Mouse (Mus musculus) forebrain, embryonic 15.5 days (tissue): ENCODE measurements around the gene Zglp1. TPM values are rescaled to one million over a fixed set of nuclear protein-coding genes. Genes with fewer than 3 reads are reported as not detected.

Source experiments
- ATAC-seq: fragments of 200-750 bp; cut with Nextera tagmentation; replicated peaks from 2 replicates; pipeline ENCODE4 v1.8.0; 2017; ENCODE audit warnings: mild to moderate bottlenecking, moderate TSS enrichment, moderate library complexity
- H3K27ac ChIP-seq: fragments of 300-500 bp; sonication (generic); replicated peaks from 2 replicates; pipeline ENCODE4 v1.5.1; 2015; ENCODE audit warnings: mild to moderate bottlenecking, inconsistent platforms
- H3K27me3 ChIP-seq: fragments of 300-500 bp; sonication (generic); 2 replicates; pipeline ENCODE4 v1.6.1; 2015; ENCODE audit warnings: inconsistent platforms
- H3K36me3 ChIP-seq: fragments of 300-500 bp; sonication (generic); 2 replicates; pipeline ENCODE4 v1.6.1; 2015; ENCODE audit warnings: mild to moderate bottlenecking, inconsistent platforms
- H3K4me1 ChIP-seq: fragments of 300-500 bp; sonication (generic); 2 replicates; pipeline ENCODE4 v1.6.1; 2015; ENCODE audit warnings: inconsistent platforms
- H3K4me2 ChIP-seq: fragments of 300-500 bp; sonication (generic); replicated peaks from 2 replicates; pipeline ENCODE4 v1.6.1; 2015; ENCODE audit warnings: mild to moderate bottlenecking, inconsistent platforms
- H3K4me3 ChIP-seq: fragments of 300-500 bp; sonication (generic); 2 replicates; pipeline ENCODE4 v1.5.1; 2015; ENCODE audit warnings: mild to moderate bottlenecking, inconsistent platforms
- H3K9ac ChIP-seq: fragments of 300-500 bp; sonication (generic); replicated peaks from 2 replicates; pipeline ENCODE4 v1.6.1; 2015; ENCODE audit warnings: mild to moderate bottlenecking, inconsistent platforms
- H3K9me3 ChIP-seq: fragments of 300-500 bp; sonication (generic); 2 replicates; pipeline ENCODE4 v1.6.1; 2016; ENCODE audit warnings: inconsistent platforms
- WGBS: fragments of 180-500 bp; shearing (Covaris S2); methylation state at CpG from one replicate; pipeline ENCODE4 v1.1.7; 2015; ENCODE audit warnings: mixed read lengths; 5-methylcytosine and 5-hydroxymethylcytosine counted together
- polyA plus RNA-seq: library from polyadenylated mRNA; unstranded; fragments of >200 nt; fragmentation: Nextera tagmentation; extraction: Ambion mirVana; gene quantifications from 2 replicates; pipeline ENCODE4 v1.2.1, GENCODE M21; 2015

Zglp1 gene
- polyA plus RNA-seq, 1 experiment from 2014 or later, result 2.2 TPM

DNA sequence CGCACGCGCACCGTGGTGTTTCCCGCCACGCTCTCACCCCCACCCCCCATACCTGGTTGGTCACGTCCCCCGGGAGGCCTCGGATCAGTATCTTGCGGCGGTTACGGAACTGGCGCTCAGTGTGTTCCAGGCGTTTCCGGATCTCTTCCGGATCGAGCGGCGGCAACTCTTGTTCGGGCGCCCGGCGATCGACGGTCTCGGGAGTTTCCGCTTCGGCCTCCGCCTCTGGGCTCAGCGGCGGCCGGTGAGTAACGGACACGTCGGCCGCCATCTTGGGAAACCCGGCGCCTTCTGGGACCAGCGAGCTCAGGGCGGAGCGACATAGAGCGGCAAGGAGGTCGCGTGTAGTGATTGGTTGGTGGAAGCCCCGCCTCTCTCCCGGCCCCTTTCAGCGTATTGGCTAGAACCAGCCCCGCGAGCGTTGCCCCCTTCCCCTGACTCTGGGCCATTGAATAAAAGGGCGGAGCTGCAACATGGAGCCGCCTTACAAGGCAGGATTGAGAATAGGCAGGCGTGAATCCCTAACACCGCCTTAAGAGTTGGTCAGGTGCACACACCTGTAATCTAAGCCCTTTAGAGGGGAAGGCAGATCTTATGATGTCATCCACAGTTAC, 24.9 kb upstream of the Zglp1 start, which contains the start of the genes Gm38431 and Raver1:
TSS of gene Gm38431 (minus strand) at position 291 of the 614 bp plus-strand sequence.
TSS of gene Raver1 (minus strand) at position 302 of the 614 bp plus-strand sequence.
- Histone ChIP-seq H3K4me3 (peak within 1 kb of the TSS; percentile 92), H3K9me3 (no peaks in the 10 kb centered on the region), H3K27ac (peak within 1 kb of the TSS; percentile 94), H3K9ac (peak within 1 kb of the TSS; percentile 78), H3K36me3 (peaks cover 23% of the 10 kb centered on the region), H3K4me2 (peak within 1 kb of the TSS; percentile 73), H3K4me1 (peaks cover 24% of the 10 kb centered on the region), H3K27me3 (no peaks in the 10 kb centered on the region)
- ATAC-seq, result peak; percentile 100
- under 1% methylated on average over 54 of the region's 54 CpGs for WGBS

DNA sequence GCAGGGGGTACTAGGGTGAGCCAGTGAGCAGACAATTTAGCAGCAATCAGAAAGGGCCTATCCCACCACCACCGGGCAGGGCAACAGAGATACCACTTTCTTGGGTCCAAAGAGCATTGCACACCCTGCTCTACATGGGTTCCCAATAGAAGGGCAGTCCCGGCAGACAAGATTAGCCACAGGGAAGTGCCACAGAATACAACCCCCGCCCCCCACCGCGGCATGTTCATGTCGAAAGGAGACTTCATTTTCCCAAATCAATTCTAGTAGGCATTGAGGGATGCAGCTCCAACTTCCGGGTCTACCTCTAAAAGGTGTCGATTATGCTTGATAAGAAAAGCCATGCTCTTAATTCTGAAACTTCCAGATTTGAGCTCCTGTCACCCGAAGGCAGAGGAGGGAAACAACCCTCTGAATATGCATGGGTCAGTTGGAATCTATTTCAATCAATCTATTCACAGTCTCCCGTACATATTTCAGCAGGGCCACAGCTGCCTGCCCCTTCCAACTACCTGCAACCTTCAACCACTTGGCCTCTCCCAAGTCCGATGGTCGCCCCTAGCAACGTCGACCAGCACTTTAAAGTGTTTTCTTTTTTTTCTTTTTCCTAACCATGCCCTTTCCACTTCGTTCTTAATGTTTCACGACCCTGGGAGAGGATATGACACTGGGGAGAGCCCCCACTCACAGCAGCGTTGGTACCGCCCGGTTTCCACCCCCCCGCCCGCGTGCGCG, 24.2 kb upstream of the Zglp1 start:
- Histone ChIP-seq H3K27ac (peak overlapping the region; percentile 94), H3K9ac (peak overlapping the region; percentile 78), H3K4me3 (peak overlapping the region; percentile 92), H3K9me3 (no peaks in the 10 kb centered on the region), H3K4me2 (peak overlapping the region; percentile 73), H3K4me1 (peaks cover 24% of the 10 kb centered on the region), H3K36me3 (peaks cover 29% of the 10 kb centered on the region), H3K27me3 (no peaks in the 10 kb centered on the region)
- ATAC-seq, result no peak
- WGBS, result 4% methylated on average over 24 of the region's 24 CpGs

DNA sequence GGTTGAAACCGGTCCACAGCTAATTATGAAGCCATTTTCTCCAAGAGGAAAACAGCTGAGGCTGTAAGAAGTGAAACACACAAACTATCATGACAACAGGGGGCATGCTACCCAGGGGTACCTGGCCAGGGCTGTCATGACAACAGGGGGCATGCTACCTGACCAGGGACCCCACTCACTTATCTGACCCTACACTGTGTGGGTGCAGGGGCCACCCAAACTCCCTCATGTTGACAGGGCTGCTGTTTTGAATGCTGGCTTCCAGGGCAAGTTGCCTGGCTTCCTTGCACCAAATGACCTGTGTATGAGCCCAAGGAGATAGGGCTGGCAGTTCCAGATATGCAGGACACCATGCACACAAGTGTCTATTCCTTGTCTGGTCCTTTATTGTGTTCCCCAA, 23.6 kb upstream of the Zglp1 start:
- Histone ChIP-seq H3K4me3 (peak overlapping the region; percentile 92), H3K27me3 (no peaks in the 10 kb centered on the region), H3K4me1 (peaks cover 24% of the 10 kb centered on the region), H3K4me2 (peak overlapping the region; percentile 73), H3K36me3 (peaks cover 35% of the 10 kb centered on the region), H3K9ac (peak overlapping the region; percentile 78; the same call in 1 of the 2 replicates), H3K27ac (no peak overlapping the region), H3K9me3 (no peaks in the 10 kb centered on the region)
- 97% methylated on average over 1 of the region's 1 CpGs for WGBS
- no peak for ATAC-seq

DNA sequence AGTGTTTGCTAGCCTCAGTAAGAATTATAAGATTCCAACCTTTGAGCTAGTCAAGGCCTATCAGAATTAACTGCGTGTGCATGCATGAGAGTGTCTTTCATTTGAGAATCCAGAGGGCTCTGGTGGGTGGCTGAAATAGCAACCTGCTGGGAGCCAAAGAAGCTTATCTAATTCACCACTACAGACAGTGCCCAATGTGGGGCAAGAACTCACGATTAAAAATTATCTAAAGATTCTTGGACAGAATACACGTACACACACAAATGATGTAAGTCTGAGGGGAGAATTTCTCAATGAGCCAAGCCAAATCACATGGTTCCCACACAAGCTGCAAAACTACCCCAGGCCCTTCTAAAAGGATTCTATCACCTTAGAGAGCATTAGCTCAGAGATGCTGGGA, 16.4 kb upstream of the Zglp1 start:
- no peak overlapping the region for H3K4me3 ChIP-seq
- no peak overlapping the region for H3K4me2 ChIP-seq
- no peaks in the 10 kb centered on the region for H3K27me3 ChIP-seq
- H3K27ac ChIP-seq, result no peak overlapping the region
- H3K9ac ChIP-seq, result no peak overlapping the region
- 80% methylated on average over 3 of the region's 3 CpGs for WGBS
- H3K4me1 ChIP-seq, result 0 out of 2 replicates have a peak, but pooled peaks cover 2% of the 10 kb centered on the region
- H3K36me3 ChIP-seq, result peaks cover 87% of the 10 kb centered on the region
- no peak for ATAC-seq
- H3K9me3 ChIP-seq, result no peaks in the 10 kb centered on the region

DNA sequence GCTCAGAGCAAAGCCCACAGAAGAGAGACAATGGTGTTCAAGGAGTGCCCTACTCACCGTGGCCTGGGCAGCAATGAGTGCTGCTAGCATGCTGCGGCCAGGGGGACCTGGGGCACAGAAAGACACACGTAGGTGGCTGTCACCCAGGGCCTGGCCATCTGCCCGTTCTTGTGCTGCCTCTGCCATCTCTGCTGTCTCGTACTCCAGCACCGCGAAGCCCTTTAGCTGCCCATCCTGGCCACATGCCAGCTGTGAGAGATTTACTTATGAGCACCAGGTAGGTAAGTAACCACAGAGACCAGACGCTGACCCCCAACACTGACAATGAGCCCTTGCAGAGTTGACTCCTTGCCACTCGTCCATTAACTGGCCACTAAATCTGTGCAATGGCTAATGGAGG, 14.2 kb upstream of the Zglp1 start:
- Histone ChIP-seq H3K4me1 (0 out of 2 replicates have a peak, but pooled peaks cover 2% of the 10 kb centered on the region), H3K9ac (no peak overlapping the region), H3K9me3 (no peaks in the 10 kb centered on the region), H3K27me3 (no peaks in the 10 kb centered on the region), H3K27ac (no peak overlapping the region), H3K36me3 (peaks cover 84% of the 10 kb centered on the region), H3K4me3 (no peak overlapping the region), H3K4me2 (no peak overlapping the region)
- no peak for ATAC-seq
- WGBS, result 81% methylated on average over 9 of the region's 9 CpGs

DNA sequence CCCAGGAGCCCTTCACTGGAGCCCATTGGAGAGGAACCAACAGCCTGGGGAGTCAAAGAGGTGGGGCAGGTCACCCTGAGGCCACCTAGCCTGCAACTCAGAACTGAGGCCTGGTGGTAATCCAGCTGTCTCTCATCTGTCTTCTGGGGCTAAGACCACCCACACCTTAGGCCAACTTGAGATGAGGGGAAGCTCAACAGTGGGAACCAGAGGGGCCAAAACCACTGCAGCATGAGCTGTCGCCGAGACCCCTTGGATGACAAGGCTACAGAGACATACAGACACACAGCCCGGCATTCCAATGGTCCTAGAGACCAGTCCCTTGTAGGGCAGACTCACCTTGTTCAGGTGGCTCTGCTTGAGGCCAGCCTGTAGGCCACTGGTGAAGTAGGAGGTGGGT, 8.7 kb upstream of the Zglp1 start:
- no peak overlapping the region for H3K4me3 ChIP-seq
- no peaks in the 10 kb centered on the region for H3K27me3 ChIP-seq
- H3K4me1 ChIP-seq, result peaks cover 20% of the 10 kb centered on the region
- H3K36me3 ChIP-seq, result peaks cover 50% of the 10 kb centered on the region
- WGBS, result 91% methylated on average over 3 of the region's 3 CpGs
- H3K9me3 ChIP-seq, result no peaks in the 10 kb centered on the region
- ATAC-seq, result no peak
- H3K4me2 ChIP-seq, result no peak overlapping the region
- H3K9ac ChIP-seq, result no peak overlapping the region
- H3K27ac ChIP-seq, result no peak overlapping the region

DNA sequence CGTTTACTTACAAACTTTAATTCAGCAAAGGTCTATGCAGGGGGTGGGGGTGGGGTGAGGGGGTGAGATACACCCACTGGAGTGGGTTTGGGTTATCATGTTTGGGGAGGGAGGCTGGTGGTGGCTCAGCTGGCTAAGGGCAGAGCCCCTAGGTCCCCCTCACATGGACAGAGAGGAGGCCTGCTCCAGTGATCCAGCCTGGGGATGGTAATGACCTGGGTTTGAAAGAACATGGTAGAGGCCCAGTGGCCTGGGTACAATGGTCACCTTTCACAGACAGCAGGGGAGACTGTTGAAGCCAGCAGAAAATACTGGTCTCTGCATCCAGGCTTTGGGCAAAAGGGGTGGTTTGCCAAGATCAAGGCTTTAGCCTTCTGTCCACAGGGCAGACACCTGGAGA, 7.3 kb upstream of the Zglp1 start:
- H3K36me3 ChIP-seq, result peaks cover 36% of the 10 kb centered on the region
- H3K27ac ChIP-seq, result no peak overlapping the region
- H3K4me1 ChIP-seq, result peaks cover 20% of the 10 kb centered on the region
- H3K4me3 ChIP-seq, result no peak overlapping the region
- ATAC-seq, result no peak
- no peaks in the 10 kb centered on the region for H3K27me3 ChIP-seq
- H3K9me3 ChIP-seq, result no peaks in the 10 kb centered on the region
- no peak overlapping the region for H3K9ac ChIP-seq
- H3K4me2 ChIP-seq, result no peak overlapping the region
- 100% methylated on average over 1 of the region's 1 CpGs for WGBS

DNA sequence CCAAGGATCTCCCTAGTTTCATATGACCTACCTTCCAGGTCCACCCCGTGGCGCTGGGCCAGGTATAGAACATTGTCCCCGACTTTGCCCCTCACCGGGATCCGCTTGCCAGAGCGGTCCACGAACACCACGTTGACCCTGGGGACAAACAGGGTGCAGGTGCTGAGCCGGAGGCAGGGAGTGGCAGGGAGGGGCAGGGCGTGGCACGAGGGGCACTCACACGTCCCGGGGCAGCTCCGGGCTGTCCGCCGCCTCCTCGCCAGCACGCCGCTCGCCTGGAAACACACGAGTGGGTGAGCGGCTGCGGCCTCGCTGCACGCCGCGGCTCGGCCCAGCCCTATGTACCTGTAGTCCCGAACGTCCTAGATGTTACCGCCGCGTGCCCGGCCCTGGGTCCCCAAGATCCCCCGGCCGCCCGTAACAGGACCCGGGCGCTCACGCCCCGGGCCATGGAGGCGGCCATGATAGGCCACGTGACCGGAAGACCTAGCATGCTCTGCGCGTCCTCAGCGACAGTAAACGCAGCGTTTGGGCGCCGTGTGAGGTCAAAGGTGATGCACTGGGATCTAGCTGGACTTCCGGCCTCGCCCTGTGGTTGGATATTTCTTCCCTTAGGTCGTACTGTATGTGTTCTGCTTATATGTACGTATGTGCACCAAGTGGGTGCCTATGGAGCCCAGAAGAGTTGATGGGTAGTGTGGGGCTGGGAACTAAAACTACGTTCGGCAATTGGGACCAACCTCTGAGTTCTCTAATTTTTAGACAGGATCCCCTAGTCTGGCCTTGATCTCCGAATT, 6.3 kb upstream of the Zglp1 start, which contains the start of the genes Gm49373 and Fdx1l:
TSS of gene Gm49373 (minus strand) at position 53 of the 797 bp plus-strand sequence.
TSS of gene Fdx1l (minus strand) at position 571 of the 797 bp plus-strand sequence.
- Histone ChIP-seq H3K9me3 (no peaks in the 10 kb centered on the region), H3K27ac (peak within 1 kb of the TSS; percentile 29; the same call in 1 of the 2 replicates), H3K27me3 (no peaks in the 10 kb centered on the region), H3K36me3 (peaks cover 26% of the 10 kb centered on the region), H3K4me1 (peaks cover 20% of the 10 kb centered on the region), H3K9ac (peak within 1 kb of the TSS; percentile 66), H3K4me3 (peak within 1 kb of the TSS; percentile 57), H3K4me2 (peak within 1 kb of the TSS; percentile 86)
- ATAC-seq, result peak; percentile 94
- 3% methylated on average over 58 of the region's 58 CpGs for WGBS

DNA sequence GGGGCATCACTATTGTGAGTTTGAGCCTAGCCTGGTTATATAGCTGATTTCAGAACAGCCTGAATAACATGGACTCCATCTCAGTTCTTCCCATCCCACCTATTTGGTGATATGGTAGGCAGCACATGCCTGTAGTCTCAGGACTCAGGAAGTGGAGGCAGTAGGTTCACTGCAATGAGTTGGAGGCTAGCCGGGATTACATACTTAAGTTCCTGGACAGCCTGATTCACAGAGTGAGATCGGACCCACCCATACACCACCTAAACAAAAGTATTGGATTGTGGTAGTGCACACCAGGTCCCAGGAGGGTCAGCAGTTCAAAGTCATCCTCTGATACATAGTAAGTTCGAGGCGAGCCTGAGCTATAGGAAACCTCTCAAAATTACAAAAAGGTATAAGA, 5.7 kb upstream of the Zglp1 start:
- no peaks in the 10 kb centered on the region for H3K9me3 ChIP-seq
- no peaks in the 10 kb centered on the region for H3K27me3 ChIP-seq
- H3K27ac ChIP-seq, result no peak overlapping the region
- H3K4me2 ChIP-seq, result peak overlapping the region; percentile 86
- H3K4me3 ChIP-seq, result peak overlapping the region; percentile 57
- 0 out of 2 replicates have a peak, but pooled peaks have one; percentile 1 for ATAC-seq
- H3K4me1 ChIP-seq, result peaks cover 20% of the 10 kb centered on the region
- peak overlapping the region; percentile 66 for H3K9ac ChIP-seq
- 11% methylated on average over 4 of the region's 4 CpGs for WGBS
- peaks cover 21% of the 10 kb centered on the region for H3K36me3 ChIP-seq

DNA sequence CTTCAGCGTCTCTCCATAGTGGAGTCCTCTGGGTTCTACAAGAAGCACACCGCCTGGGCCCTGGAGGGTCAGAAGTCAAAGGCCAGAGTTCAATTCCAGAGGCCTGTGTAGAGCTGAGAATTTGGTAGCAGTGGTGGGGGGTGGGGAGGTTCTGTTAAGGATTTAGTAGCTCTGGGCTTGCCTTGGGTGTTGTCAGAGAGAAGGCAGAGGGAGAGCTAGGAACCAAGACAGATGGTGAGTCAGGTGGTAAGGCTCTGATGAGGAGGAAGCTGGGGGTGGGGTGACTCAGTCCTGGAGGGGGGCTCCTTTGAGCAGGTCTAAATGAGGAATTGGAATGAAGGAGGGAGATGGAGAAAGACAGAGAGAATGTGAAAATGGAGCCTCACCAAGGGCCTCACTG, 4.0 kb downstream of the Zglp1 start:
- no peak for ATAC-seq
- Histone ChIP-seq H3K9me3 (no peaks in the 10 kb centered on the region), H3K4me1 (no peaks in the 10 kb centered on the region), H3K9ac (no peak overlapping the region), H3K27ac (no peak overlapping the region), H3K4me2 (no peak overlapping the region), H3K4me3 (no peak overlapping the region), H3K36me3 (peaks cover 30% of the 10 kb centered on the region), H3K27me3 (no peaks in the 10 kb centered on the region)
- WGBS, result 100% methylated on average over 2 of the region's 2 CpGs

DNA sequence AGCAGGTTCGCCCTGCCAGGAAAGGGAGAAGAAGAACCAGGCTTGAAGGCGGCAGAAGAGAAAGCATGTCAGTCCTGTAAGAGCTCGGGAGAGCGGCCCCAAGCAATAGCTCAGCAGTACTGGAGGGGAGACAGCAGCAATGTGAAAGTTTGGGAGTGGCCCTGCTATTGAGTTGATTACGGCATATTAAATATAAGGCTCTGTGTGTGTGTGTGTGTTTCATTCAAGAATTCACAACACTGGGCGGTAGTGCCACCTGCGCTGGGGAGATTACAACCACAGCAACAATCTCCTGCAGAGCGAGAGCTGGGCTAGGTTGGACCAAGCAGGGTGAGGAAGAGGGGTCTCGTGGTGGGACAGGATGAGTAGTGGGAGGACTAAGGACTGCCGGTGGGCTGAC, 15.3 kb downstream of the Zglp1 start:
- no peaks in the 10 kb centered on the region for H3K36me3 ChIP-seq
- H3K9ac ChIP-seq, result no peak overlapping the region
- H3K4me3 ChIP-seq, result no peak overlapping the region
- H3K27ac ChIP-seq, result no peak overlapping the region
- WGBS, result 69% methylated on average over 10 of the region's 10 CpGs
- H3K27me3 ChIP-seq, result no peaks in the 10 kb centered on the region
- no peak for ATAC-seq
- no peaks in the 10 kb centered on the region for H3K4me1 ChIP-seq
- no peaks in the 10 kb centered on the region for H3K9me3 ChIP-seq
- no peak overlapping the region for H3K4me2 ChIP-seq

DNA sequence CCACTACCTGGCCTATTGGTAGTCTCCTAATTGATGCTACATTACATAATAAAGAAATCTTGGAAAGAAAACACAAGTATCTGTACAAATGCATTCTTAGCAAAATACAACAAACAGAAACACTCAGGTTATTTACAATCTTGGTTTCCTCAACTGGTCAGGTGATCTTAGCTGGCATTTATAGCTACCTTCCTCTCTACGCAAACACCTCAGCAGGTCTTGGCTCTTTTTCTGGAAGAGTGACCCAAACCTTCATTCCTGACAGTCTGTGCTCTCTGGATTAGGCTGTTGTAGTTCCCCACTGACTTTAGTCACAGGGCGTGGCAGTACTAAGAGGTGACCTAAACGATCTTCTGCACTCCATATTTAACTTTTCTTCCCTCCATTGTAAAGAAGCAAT, 21.7 kb downstream of the Zglp1 start:
- Histone ChIP-seq H3K27ac (no peak overlapping the region), H3K4me2 (no peak overlapping the region), H3K4me3 (no peak overlapping the region), H3K27me3 (0 out of 2 replicates have a peak, but pooled peaks cover 4% of the 10 kb centered on the region), H3K9ac (no peak overlapping the region), H3K4me1 (no peaks in the 10 kb centered on the region), H3K9me3 (no peaks in the 10 kb centered on the region), H3K36me3 (no peaks in the 10 kb centered on the region)
- WGBS, result 83% methylated on average over 3 of the region's 3 CpGs
- no peak for ATAC-seq
